Mouse (Mus musculus): Measurements from ENCODE around the gene Mdga1. TPM values are rescaled to one million over a fixed set of nuclear protein-coding genes. Genes with fewer than 3 reads are reported as not detected.
A peak's percentile ranks its signal among the peaks of the same experiment; 100 is the strongest.

Mdga1 gene
- 10 to 100 TPM; 56.9 to 68.0 TPM for total RNA-seq (2021)

DNA sequence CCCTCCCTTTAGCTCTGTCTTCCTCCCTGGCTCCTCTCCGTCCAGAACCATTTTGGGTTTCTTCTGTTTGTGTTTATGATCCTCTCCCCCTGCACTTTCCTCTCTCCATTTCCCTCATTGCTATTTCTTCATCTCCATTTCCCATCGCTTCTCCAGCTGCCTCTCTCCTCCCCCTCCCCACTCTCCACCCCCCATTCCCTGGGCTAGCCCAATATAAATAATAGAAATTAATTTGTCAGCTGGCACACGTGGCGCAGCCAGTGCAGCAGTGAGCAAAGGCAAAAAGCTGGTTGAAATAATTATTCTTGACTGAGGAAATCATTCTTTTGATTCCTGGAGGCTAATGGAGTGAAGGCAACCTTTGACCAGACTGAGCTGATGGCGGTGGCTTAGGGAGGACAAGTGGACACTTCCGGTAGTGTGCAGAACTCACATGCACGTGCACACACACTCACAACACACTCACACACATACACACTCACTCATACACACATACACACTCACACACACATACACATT, at the start of gene Mdga1:
TSS of gene Mdga1 (minus strand) at position 51 of the 519 bp plus-strand sequence.
- DNase-seq (ENCODE audit: extremely low spot score in 1 of 2, low spot score in 1 of 2): no peak

DNA sequence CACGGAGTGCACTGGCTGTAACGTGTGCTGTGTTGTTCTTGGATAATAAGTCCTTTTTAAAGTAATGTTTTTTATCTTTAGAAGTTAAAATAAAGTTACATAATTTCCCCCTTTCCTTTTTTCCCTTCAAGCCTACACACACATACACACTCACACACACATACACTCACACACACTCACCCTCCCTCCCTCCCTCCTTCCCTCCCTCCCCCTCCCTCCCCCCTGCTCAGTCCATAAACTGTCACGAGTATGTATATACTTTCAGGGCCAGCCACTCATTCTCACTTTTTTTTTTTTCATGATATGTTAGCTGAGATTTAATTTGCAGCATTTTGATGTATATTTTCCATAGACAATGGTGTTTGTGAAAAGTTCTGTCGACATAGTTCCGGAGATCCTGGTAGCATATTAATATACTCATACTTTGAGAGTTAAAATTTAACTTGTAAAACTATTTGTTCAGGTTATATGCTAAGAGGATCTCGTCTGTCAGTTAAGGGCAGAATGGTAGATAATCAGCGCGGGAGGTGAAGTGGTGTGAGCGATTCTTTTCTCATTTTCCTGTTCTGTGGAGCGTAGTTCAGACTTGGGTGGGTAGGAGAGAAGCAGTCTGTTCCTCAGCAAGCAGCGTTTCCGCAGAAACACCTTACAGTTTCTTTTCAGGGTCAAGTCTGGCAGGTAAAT, 49.2 kb upstream of the Mdga1 start:
- no peak for DNase-seq (ENCODE audit: extremely low spot score in 1 of 2, low spot score in 1 of 2)

DNA sequence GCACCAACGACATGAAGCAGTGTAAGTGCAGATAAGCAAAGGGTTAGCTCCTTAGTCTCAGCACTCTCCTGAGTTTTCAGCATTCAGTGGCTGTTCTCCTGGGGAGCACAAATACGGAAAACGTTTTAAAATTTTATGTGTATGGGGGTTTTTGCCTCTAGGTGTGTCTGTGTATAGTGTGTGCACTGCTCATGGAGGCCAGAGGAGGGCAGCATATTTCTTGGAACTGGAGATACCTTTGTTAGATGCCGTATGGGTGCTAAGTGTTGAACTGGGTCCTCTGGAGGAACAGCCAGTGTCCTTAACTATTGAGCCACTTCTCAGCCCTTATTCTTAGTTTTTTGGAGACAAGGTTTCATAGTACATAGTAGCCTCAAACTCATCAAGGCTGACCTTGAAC, 44.8 kb upstream of the Mdga1 start:
- no peak for DNase-seq (ENCODE audit: extremely low spot score in 1 of 2, low spot score in 1 of 2)

DNA sequence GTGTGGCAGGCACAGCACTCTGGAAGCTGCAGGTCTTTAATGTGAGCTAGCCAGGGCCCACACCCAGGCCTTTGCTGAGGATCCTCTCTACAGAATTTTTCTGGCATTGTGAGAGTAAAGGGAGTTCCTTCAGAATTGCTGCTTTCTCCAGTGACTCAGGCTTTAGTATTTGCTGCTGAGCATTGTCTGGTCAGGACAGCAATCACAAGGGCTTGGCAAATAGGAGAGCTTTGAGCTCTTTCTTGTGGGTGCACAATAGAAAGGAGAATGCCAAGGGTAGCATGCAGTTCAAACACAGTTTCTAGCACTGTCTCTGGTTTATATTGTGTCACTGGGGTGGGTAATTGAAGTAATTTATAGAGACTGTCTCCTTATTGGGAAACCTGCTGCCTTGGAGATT, 38.5 kb upstream of the Mdga1 start:
- DNase-seq (ENCODE audit: extremely low spot score in 1 of 2, low spot score in 1 of 2): no peak

DNA sequence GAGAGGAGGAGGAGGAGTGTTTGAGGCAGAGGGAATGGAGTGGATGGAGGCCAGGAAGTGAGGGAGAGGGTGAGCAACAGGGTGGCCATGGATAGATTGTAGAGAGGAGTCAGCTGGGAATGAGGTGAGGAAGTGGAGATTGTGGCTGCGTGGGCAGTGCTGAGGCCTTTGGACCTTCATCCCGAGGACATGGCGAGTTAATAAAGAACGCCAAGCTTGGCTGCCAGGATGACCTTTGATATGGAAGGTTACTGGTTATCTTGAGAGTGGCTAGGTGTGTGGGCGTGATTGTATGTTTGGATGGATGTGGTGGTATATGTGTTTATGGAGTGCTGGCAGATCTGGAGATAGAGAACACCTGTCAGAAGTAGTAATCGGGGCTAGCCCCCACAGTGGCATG, 38.0 kb upstream of the Mdga1 start:
- no peak for DNase-seq (ENCODE audit: extremely low spot score in 1 of 2, low spot score in 1 of 2)

DNA sequence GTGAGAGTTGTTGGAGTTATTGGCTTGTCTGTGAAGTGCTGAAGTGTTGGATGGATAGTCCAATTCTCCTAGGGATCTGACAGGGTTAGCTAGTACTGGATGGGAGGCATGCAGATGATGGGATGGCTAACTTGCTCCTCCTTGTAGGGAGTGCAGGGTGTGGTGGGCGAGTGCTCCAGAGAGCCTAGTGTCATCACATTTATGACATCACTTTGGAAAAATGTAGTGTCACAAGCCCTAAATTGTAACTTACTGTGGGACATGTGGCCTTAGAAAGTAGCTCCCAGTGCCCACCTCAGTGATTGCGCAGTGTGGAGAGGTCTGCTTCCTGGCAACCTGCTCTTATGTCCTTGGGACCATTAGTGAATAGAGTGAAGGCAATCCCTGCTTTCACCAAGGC, 37.0 kb upstream of the Mdga1 start:
- DNase-seq (ENCODE audit: extremely low spot score in 1 of 2, low spot score in 1 of 2): no peak

DNA sequence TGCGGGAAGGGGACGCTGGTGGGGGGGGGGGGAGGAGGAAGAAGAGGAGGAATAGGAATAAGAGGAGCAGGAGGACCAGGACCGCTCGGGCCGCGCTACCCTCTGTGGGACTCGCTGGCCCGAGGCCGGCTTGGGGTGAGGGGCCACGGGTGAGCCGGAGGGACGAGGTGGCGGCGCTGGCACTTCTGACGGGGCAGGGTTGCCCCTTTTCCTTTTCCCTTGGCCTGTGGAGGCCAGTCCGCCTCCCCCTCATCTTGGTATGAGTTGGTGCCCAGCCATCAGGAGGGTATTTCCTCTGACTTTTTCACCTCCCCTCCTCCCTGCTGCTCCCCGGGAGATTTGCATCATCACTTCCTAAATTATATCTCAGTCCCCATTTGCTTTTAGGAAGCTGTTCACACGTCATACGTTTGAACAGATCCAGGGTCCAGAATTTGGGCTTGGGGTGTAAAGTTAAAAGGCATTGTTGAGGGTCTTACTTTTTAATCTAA, 35.6 kb upstream of the Mdga1 start:
- DNase-seq (ENCODE audit: extremely low spot score in 1 of 2, low spot score in 1 of 2): peak in 1 of 2 experiments; percentile 28

DNA sequence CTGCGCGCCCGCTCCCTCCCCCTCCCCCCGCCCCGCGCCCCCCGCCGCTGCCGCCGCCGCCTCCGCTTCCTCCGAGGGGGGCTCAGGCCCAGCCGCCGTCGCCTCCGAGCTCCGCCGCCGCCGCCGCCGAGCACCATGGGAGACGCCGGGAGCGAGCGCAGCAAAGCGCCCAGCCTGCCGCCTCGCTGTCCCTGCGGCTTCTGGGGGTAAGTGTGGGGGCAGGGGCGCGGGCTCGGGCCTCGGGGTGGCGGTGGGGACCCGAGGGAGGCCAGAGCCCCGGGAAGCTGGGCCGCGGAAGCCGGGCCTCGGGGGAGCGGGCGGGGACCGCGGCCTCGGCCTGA, 35.2 kb upstream of the Mdga1 start:
- no peak for DNase-seq (ENCODE audit: extremely low spot score in 1 of 2, low spot score in 1 of 2)

DNA sequence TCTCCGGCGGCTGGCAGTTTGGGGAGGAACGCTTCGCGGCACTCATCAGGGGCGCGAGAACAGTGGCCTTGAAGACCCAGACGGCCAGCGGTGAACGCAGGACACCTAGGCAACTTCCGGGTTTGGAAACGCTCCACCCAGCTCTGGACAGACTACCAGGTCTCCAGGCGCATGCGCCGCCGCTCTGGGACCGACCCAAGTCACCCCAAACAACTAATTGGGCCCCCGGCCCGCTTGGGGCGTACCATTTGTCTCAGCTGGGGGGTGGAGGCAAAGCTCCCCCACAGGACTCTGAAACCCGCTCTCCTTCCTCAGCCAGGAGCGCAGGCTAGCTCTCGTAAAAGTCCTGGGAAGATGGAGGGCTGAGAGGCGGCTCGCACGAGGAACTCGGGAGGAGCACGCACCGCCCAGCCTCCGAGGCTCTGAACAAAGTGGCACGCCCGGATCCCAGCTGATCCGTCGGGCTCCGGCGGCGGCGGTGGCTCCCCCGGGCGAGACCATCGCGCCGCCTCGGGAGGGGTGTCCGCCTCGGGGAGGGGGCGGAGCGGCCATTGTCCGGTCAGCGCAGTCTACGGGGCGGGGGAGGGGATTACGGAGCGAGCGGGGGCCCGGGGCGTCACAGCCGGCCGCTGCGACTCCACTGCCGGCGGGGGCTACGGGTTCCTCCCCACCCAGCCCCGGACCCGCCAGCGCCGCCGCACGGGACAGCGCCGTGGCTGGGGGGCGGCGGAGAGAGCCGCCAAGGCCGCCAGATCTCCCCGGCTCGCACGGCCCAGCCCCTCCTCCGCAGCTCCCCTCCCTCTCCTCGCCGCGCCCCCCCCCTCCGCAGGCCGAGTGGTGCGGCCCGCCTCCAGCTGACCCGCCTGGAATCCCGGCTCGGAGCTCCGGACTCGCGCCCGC, 34.6 kb upstream of the Mdga1 start, which contains the start of gene Zfand3:
TSS of gene Zfand3 (plus strand) at position 531 of the 900 bp plus-strand sequence.
- DNase-seq (ENCODE audit: extremely low spot score in 1 of 2, low spot score in 1 of 2): peak; percentile 87 to 97

DNA sequence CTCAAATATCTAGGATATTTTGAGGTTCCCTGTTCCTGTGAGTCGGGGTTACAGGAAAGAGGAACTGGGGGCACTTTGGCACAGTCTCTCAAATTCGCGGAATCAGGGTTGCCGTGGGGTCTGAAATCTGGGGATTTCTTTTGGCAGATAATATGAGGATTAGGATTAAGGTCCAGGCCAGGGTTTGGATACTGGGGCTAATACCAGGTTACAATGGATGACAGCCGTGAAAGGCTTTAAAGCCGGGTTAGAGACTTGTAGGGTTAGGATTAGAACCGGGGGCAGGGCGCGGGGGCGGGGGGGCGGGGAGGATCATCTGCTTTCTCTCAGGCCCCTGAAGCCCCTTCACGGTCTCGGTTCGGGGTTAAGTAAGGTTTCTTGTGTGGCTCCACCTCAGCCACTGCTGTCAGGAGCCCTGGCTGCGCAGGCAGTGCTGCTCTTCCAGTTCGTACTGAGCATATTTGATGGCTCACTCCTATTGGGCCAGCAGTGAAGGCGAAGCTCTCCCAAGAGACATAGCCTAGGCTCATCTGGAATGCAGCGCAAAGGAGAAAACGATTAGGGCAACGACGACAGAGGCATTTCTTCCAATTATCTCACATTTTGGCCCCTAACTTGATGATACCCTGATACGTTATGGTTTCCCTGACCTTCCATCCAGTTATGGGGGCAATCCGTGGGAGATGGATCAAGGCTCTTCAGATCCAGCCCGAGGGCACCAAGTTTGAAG, 28.8 kb upstream of the Mdga1 start:
- no peak for DNase-seq (ENCODE audit: extremely low spot score in 1 of 2, low spot score in 1 of 2)

DNA sequence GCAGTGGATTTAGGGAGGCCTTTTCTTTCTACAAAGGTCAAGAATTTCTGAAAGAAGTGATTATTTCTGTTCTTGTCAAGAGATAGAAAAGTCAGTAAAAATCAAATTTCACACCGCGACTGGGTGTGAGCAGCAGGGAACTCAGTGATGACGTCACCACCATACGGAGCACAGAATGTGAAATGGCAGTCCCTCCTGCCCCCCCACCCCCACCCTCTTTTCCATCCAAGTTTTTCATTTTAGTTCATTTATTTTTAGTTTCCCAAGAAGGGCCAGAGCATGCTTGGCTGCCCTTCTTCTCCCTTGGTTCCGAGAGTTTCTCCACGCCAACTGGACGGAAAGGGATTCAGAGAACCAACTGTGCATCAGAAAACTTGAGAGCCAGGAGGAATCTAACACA, 27.8 kb upstream of the Mdga1 start:
- DNase-seq (ENCODE audit: extremely low spot score in 1 of 2, low spot score in 1 of 2): no peak

DNA sequence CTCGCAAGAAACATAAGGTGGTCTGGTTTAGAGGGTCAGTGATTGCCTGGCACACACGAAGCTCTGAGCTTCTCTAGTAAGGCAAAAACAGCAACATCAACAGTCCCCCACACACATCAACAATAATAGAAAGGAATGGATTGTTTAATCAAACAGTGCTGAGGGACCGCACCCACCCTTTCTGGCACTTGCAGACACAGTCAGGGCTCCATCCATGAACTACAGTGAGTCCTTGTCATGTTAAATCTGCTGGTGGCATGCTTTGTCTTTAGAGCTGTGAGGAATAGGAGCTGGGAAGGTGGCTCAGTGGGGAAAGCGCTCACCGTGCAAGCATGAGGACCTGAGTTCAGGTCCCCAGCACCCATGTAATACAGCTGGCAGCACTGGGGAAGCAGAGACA, 26.1 kb upstream of the Mdga1 start:
- DNase-seq (ENCODE audit: extremely low spot score in 1 of 2, low spot score in 1 of 2): no peak

DNA sequence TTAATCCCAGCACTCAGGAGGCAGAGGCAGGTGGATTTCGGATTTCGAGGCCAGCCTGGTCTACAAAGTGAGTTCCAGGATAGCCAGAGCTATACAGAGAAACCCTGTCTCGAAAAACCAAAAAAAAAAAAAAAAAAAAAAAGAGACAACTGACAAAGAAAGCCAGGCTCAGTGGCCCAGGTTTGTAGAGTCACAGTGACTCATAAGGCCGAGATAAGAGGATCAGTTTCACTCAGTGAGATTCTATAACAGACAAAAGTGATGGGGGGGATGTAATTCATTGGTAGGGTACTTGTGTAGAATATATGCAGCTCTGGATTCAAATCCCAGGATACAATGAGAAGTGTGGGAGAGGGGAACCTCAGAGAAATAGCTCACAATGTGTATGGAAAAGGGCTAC, 24.6 kb upstream of the Mdga1 start:
- DNase-seq (ENCODE audit: extremely low spot score in 1 of 2, low spot score in 1 of 2): no peak

DNA sequence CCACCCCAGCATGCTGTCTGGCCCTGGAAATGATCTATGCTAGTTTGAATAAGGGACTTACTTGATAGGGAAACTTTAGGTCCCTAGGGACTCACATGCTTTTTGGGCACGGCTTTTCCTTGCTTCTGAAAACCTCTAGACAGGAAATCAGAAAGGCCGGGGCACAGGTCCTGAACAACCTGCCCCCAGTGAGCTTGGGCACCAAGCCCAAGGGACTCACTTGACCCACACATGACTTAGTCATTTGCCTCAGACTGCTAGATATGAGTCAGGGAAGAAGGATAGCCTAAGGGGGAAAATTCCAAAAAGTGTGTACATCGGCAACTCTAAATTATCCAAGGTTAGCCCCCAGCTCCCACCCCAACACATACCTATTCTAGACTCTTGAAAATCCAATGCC, 24.1 kb upstream of the Mdga1 start:
- no peak for DNase-seq (ENCODE audit: extremely low spot score in 1 of 2, low spot score in 1 of 2)

DNA sequence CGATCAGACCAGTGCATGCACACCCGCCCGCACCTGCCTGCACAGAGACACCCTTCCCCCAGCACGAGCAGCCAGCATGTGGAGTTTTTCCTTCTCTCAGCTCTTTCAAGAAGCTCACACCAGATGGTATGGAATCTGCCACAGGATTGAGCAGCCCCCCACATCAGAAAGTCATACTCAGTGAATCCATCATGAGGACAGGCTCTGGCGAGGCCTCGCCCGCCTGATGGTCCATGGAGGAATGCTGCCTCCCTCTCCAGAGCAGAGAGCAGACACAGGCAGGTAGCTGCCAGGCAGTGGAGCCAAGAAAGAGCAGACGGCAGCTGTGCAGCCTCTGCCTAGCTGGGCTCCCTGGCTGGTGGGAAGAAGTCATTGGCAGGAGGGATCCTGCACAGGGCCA, 23.6 kb upstream of the Mdga1 start:
- peak; percentile 30 to 36 for DNase-seq (ENCODE audit: extremely low spot score in 1 of 2, low spot score in 1 of 2)

DNA sequence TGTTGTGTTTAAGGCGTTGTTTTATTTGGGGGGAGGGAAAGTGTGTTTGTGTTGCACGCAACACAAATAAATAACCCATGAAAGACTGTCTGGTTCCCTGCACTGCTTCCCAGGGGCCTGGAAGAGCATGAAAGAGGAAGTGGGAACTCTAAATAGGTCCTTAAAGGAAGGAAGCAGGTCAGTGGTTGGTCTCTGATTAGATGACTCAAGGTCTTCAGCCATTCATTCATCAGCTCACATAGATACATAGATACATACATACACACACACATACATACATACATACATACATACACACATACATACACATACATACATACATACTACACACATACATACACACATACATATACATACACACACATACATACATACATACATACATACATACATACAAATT, 21.0 kb upstream of the Mdga1 start:
- DNase-seq (ENCODE audit: extremely low spot score in 1 of 2, low spot score in 1 of 2): no peak

DNA sequence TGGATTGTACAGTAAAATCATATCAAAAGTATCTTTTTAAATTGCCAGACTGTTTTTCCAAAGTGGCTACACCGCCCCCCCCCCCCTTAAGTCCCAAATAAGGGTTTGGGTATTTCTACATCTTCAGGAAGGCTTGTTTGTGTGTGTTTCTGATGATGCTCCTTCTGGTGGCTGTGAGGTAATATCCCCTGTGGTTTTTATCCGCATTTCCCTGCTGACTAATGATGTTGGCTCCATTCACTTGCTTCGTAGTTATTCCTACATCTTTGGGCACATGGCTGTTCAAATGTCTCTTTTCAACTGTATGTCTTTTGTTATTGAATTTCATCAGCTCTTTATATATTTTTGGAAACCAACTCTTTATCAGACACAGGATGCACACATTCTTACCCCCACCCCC, 20.2 kb upstream of the Mdga1 start:
- DNase-seq (ENCODE audit: extremely low spot score in 1 of 2, low spot score in 1 of 2): no peak

DNA sequence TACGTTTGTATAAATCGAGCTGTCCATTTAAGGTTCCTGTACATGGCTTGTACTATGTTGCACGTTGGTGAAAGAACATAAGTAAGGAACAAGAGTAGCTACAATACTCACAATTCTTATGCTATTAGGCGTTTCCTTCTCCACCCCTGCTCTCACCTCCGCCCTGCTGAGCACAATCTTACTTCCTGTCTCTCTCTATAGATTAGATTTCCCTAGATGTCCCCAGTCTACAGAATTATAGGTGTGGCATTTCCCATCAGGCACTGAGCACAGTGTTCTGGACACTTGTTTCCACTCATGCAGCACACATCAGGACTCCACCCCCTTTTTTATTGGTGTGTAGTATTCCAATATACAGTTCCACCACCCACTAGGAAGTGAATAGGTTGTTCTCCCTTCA, 19.8 kb upstream of the Mdga1 start:
- DNase-seq (ENCODE audit: extremely low spot score in 1 of 2, low spot score in 1 of 2): no peak

DNA sequence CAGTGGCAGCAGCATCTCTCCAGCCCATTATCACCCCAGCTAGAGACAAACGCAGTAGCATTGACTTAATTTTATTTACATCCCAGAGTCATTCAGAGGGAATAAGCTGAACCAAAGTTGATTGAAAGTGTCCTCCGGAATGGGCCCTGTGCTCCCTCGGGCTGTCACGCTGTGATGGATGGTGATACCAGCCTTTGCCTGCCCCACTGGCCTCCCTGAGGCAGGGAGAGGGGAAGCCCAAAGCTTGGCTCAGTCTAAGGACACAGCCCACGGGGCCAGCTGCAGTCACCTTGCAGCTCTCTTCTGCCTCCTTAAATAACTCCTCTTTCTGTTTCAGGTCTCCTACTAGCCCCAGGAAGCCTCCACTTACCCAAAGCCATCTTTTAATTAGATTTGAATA, 18.3 kb upstream of the Mdga1 start:
- no peak for DNase-seq (ENCODE audit: extremely low spot score in 1 of 2, low spot score in 1 of 2)

DNA sequence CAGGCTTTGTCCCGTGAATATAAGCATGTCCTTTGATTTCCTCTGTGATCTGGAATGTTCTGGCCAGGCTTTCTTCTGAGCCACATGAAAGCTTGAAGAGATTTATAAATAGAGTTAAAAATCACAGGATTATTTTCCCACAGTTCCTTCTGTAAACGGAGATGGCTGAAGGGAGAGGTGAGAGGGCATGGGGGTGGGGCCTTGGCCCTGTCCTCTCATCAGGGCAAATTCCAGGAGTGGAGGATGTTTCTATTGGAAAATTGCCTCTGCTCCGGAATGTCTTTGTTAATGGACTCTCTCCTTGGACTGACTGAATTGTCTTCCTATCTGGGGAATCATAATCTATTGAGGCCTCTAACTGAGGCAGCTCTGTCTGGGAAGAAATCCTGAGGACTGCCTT, 15.6 kb upstream of the Mdga1 start:
- DNase-seq (ENCODE audit: extremely low spot score in 1 of 2, low spot score in 1 of 2): no peak

DNA sequence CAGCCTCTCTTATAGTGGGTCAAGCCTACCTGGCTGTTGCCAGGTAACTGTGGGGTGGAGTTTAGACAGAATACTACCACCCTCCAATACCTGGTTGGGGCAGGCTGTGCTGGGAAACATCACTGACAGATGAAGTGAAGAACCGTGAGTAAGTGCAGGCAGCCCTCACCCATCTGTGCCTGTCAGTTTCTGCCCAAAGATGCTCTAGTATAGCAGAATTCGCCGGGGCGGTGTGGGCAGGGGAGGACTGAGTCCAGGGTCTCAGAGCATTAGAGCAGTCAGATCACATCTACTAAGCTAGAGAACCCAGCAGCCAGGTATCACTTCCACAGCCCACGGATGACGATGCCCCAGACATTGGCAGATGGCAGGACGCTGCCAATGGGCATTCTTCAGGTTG, 15.0 kb upstream of the Mdga1 start:
- peak in 1 of 2 experiments; percentile 42 for DNase-seq (ENCODE audit: extremely low spot score in 1 of 2, low spot score in 1 of 2)

All from layer of hippocampus, postnatal 25 days (tissue).